Mouse (Mus musculus) bone marrow macrophage, adult 2 months (primary cell): ENCODE measurements around the gene Armh3.

Experiments used
- CTCF ChIP-seq: IDR thresholded peaks from 2 replicates; pipeline ENCODE4 v1.5.1; 2012; ENCODE audit warnings: low read depth, mild to moderate bottlenecking, low read length, moderate library complexity
- POLR2A ChIP-seq: IDR thresholded peaks from 2 replicates; pipeline ENCODE4 v1.6.1; 2012; ENCODE audit warnings: mild to moderate bottlenecking, low read depth, low read length, borderline replicate concordance

GRCm38 (mm10) chr19:45780350-45780915 lies 217.9 kb downstream of the Armh3 start:
- TF ChIP-seq POLR2A (no peak), CTCF (no peak)
